Mouse (Mus musculus) heart, embryonic 13.5 days (tissue): ENCODE measurements at regions not wholly inside any gene's neighbourhood (a gene's known extent, or its start where the extent isn't known, plus 50 kb on each side); places are given as distances from the start of the nearest gene placed in this dataset.
"Not testable (repeated sequence)": the region's sequence is repeated elsewhere in the genome, so short reads cannot be mapped to it uniquely, and the experiment has no call there.

Source experiments
- ATAC-seq: fragments of 200-750 bp; cut with Nextera tagmentation; 2 replicates; pipeline ENCODE4 v1.8.0; 2017; ENCODE audit warnings: moderate TSS enrichment; ENCODE audit not compliant: insufficient number of reproducible peaks, low FRiP score, low TSS enrichment; ENCODE audit errors: extremely low read depth
- H3K27ac ChIP-seq: fragments of 300-500 bp; sonication (generic); replicated peaks from 2 replicates; pipeline ENCODE4 v1.5.1; 2015; ENCODE audit warnings: moderate library complexity, mild to moderate bottlenecking, inconsistent platforms
- H3K27me3 ChIP-seq: fragments of 300-500 bp; sonication (generic); replicated peaks from 2 replicates; pipeline ENCODE4 v1.6.1; 2015; ENCODE audit warnings: mild to moderate bottlenecking, inconsistent platforms
- H3K36me3 ChIP-seq: fragments of 300-500 bp; sonication (generic); 2 replicates; pipeline ENCODE4 v1.6.1; 2015; ENCODE audit warnings: mild to moderate bottlenecking, inconsistent platforms
- H3K4me1 ChIP-seq: fragments of 300-500 bp; sonication (generic); 2 replicates; pipeline ENCODE4 v1.6.1; 2015; ENCODE audit warnings: inconsistent platforms
- H3K4me2 ChIP-seq: fragments of 300-500 bp; sonication (generic); 2 replicates; pipeline ENCODE4 v1.6.1; 2015; ENCODE audit warnings: inconsistent platforms, mild to moderate bottlenecking, moderate library complexity
- H3K4me3 ChIP-seq: fragments of 300-500 bp; sonication (generic); 2 replicates; pipeline ENCODE4 v1.5.1; 2015; ENCODE audit warnings: moderate library complexity, mild to moderate bottlenecking, inconsistent platforms
- H3K9ac ChIP-seq: fragments of 300-500 bp; sonication (generic); 2 replicates; pipeline ENCODE4 v1.6.1; 2015; ENCODE audit warnings: inconsistent platforms, mild to moderate bottlenecking, moderate library complexity
- H3K9me3 ChIP-seq: fragments of 300-500 bp; sonication (generic); 2 replicates; pipeline ENCODE4 v1.6.1; 2016; ENCODE audit warnings: inconsistent platforms
- WGBS: fragments of 180-500 bp; shearing (Covaris S2); methylation state at CpG from one replicate; pipeline ENCODE4 v1.1.7; 2015; ENCODE audit warnings: mixed read lengths; 5-methylcytosine and 5-hydroxymethylcytosine counted together

DNA sequence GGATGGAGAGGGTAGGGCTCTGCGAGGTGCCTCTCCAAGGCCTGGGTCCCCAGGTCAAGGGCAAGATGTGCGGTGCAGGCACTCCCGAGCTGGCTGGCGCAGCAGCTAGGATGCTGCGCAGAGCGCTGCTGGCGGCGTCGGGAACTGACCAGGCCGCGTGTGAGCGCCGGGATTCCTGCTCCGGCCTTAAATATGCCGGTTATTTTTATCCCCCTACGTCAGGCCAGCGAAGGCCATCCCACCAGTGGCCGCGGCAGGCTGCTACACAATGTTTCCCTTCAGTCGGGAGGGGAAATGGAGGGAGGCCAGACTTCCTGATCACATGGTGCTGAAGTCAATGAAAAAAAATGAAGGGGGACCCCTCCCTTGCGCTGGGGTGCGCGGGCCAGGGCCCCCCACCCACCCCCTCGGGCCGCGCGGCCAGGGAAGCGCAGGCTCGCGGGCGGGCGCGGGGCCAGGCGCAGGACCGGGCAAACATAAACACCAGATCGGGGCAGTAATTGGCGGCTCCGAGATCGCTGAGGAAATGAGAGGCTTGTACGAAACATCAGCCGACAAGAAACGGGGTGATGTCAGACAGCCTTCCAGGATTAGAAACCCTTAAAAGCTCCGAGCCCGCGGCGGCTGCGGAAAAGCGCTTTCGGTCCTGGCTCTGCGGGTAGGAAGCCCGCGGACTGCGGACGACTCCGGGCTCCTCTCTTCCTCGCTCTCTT, 118.9 kb upstream of the Klf4 start:
- ATAC-seq = peak; percentile 89
- peak overlapping the region; percentile 98 for H3K27ac ChIP-seq
- under 1% methylated on average over 56 of the region's 56 CpGs for whole genome bisulfite sequencing
- H3K9me3 ChIP-seq = no peaks in the 10 kb centered on the region
- H3K4me1 ChIP-seq = peaks cover 20% of the 10 kb centered on the region
- peak overlapping the region; percentile 70 for H3K4me3 ChIP-seq
- peaks cover 25% of the 10 kb centered on the region for H3K27me3 ChIP-seq
- H3K9ac ChIP-seq = peak overlapping the region; percentile 89
- no peaks in the 10 kb centered on the region for H3K36me3 ChIP-seq
- peak overlapping the region; percentile 67 for H3K4me2 ChIP-seq

DNA sequence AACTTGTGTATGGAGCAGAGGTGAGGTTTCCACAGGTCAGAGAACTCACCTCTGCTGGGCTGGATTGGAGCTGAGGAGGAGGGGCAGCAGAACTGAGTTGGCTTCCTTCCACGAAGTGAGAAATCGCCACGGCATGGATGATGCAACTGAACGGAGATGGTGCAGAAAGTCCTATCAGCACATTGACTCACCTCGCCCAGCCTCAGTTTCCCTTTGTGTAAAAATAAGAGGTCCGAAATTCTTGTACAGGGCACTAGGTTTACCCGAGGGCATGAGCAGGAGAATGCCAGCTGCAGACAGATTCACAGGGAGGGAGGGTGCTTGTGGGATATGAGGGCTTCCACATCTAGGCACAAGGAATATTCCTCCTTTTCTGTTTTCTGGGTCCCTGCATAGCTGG, 117.9 kb upstream of the Klf4 start:
- Histone ChIP-seq H3K4me1 (peaks cover 27% of the 10 kb centered on the region), H3K4me3 (no peak overlapping the region), H3K27me3 (peaks cover 16% of the 10 kb centered on the region), H3K9ac (peak overlapping the region; percentile 89), H3K4me2 (peak overlapping the region; percentile 67; the same call in 1 of the 2 replicates), H3K9me3 (no peaks in the 10 kb centered on the region), H3K27ac (peak overlapping the region; percentile 98), H3K36me3 (no peaks in the 10 kb centered on the region)
- 42% methylated on average over 7 of the region's 7 CpGs for WGBS
- ATAC-seq = no peak

DNA sequence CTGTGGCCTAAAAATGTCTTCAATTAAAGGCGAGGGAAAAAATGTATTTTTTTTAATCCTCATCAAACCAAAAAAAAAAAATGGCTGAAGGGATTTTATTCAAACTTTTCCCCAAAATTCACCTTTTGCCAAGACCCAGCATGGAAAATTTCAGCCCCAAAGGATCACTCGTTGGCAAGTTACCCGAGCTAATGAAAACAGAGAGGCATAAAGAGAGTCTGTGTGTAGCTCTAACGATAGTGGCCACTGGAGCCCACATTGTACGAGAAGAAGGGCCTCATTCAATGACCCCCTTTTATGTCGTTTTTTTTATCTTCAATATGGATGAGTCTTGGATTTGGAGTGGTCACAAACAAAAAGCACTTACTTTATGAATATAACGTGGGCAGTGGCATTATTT, 116.1 kb upstream of the Klf4 start:
- Histone ChIP-seq H3K4me2 (no peak overlapping the region), H3K27me3 (peaks cover 10% of the 10 kb centered on the region), H3K9ac (no peak overlapping the region), H3K36me3 (no peaks in the 10 kb centered on the region), H3K4me3 (no peak overlapping the region), H3K4me1 (peaks cover 27% of the 10 kb centered on the region), H3K27ac (no peak overlapping the region), H3K9me3 (no peaks in the 10 kb centered on the region)
- 70% methylated on average over 7 of the region's 7 CpGs for WGBS
- ATAC-seq = no peak

DNA sequence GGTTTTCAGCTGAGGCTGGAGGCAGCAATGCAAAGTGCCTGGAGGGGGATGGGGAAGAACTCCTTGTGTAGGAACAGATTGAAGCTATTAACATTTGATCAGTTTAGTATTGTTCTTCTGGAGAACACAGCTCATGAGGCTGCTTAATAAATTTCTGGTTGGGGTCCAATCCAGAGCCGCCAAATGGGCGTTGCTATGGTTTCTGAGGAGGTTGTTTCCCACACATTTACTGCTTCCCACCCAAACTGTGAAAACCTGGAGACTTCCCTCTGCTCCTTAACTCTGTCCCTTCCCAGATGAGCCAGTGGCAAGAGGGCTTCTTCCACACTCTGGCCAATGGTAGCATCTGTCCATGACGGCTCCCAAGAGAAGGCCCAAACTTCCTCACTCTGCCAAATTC, 113.2 kb upstream of the Klf4 start:
- no peaks in the 10 kb centered on the region for H3K9me3 ChIP-seq
- no peak overlapping the region for H3K4me3 ChIP-seq
- H3K36me3 ChIP-seq = no peaks in the 10 kb centered on the region
- no peak overlapping the region for H3K27ac ChIP-seq
- no peak for ATAC-seq
- H3K4me2 ChIP-seq = no peak overlapping the region
- WGBS = 61% methylated on average over 3 of the region's 3 CpGs
- H3K4me1 ChIP-seq = peaks cover 12% of the 10 kb centered on the region
- H3K9ac ChIP-seq = no peak overlapping the region
- peaks cover 2% of the 10 kb centered on the region; the same call in 1 of the 2 replicates for H3K27me3 ChIP-seq

DNA sequence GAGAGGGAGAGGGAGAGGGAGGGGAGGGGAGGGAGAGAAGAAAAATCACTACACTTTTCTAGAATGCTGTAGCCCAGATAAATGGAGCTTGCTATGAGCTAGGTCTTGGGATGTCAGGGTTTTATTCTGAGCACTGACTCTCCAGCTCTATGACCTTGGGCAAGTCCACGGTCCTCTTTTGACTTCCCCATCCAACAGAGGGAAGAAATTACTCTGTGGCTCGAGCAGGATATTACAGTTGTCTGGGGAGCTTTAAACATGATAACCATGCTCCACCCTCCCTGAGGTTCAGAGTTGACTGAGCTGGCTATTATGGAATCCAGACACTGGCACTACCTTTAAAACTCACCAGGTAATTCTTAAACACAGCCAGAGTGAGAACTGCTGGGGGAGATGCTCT, 112.6 kb upstream of the Klf4 start:
- H3K9ac ChIP-seq = no peak overlapping the region
- ATAC-seq = no peak
- peaks cover 2% of the 10 kb centered on the region; the same call in 1 of the 2 replicates for H3K27me3 ChIP-seq
- H3K27ac ChIP-seq = no peak overlapping the region
- no peak overlapping the region for H3K4me2 ChIP-seq
- H3K9me3 ChIP-seq = no peaks in the 10 kb centered on the region
- 41% methylated on average over 2 of the region's 2 CpGs for WGBS
- H3K36me3 ChIP-seq = no peaks in the 10 kb centered on the region
- peaks cover 9% of the 10 kb centered on the region for H3K4me1 ChIP-seq
- no peak overlapping the region for H3K4me3 ChIP-seq

DNA sequence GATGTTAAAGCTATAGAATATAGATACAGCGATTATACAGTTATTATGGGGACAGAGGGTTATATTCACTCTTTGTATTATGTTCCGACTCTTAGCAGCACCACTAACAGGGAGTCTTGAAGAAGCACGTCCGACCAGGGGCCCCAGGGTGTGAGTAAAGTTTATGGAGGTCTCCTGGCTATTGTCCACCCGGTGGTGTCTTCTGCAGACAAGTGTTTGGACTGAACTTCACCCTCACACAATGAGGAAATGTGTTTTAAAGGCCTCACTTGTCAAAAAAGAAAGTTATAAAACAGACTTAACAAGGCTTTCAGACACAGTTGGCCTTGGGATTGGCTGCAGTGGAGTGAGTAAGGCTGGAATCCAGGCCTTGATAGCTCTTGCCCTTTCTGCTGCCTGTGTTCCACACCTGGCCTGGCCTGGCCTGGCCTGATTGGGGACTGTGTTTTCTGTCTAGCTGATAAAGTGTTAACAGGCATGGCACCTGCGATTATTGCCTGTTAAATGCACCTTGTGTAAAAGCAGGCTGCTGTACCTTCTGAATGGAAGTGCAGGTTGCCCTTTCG, 102.8 kb upstream of the Klf4 start:
- Histone ChIP-seq H3K27ac (no peak overlapping the region), H3K27me3 (no peaks in the 10 kb centered on the region), H3K9me3 (no peaks in the 10 kb centered on the region), H3K4me3 (no peak overlapping the region), H3K4me1 (peaks cover 5% of the 10 kb centered on the region), H3K9ac (no peak overlapping the region), H3K36me3 (no peaks in the 10 kb centered on the region), H3K4me2 (no peak overlapping the region)
- no peak for ATAC-seq
- 80% methylated on average over 7 of the region's 7 CpGs for WGBS

DNA sequence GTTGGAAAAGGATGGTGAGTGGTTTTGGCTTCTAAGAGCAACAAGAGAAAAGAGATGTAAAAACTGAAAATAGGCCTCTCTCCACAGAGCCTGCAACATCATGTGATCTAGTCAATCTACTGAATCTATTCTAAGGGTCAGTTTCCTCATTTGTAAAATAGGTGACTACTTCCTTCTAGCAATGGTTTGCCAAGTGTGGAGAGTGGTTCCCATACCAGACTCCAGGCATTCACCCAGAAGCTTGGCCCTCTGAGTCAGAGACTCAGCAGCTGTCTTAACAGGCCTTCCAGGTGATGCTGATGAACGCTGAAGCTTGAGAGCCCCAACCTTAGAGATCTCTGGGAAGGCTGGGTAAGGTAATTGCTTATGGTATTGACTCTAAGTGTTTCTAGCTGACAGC, 98.9 kb upstream of the Klf4 start:
- H3K36me3 ChIP-seq = no peaks in the 10 kb centered on the region
- no peaks in the 10 kb centered on the region for H3K9me3 ChIP-seq
- H3K4me3 ChIP-seq = no peak overlapping the region
- ATAC-seq = no peak
- H3K27ac ChIP-seq = no peak overlapping the region
- WGBS = 80% methylated on average over 1 of the region's 1 CpGs
- H3K9ac ChIP-seq = no peak overlapping the region
- no peak overlapping the region for H3K4me2 ChIP-seq
- no peaks in the 10 kb centered on the region for H3K4me1 ChIP-seq
- H3K27me3 ChIP-seq = no peaks in the 10 kb centered on the region

DNA sequence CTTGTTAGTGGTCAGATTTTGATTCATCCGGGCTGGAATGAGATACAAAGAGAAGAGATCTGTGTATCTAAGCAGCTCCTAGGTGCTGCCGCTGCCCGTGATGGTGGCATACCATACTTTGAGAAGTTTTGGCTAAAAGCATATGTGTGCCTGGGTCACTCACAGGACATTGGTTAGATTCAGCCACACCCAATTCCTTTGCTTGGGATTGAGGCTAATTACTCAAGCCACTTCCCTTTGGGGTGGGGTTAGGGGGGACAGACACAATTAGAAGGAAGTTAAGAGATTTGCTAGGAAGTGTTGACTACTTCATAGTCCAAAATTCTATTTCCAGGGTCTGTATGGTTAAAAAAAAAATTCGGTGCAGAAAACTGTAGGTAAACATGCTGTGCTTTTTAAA, 97.9 kb upstream of the Klf4 start:
- WGBS = 81% methylated on average over 4 of the region's 4 CpGs
- ATAC-seq, H3K27ac ChIP-seq: not testable (repeated sequence)

DNA sequence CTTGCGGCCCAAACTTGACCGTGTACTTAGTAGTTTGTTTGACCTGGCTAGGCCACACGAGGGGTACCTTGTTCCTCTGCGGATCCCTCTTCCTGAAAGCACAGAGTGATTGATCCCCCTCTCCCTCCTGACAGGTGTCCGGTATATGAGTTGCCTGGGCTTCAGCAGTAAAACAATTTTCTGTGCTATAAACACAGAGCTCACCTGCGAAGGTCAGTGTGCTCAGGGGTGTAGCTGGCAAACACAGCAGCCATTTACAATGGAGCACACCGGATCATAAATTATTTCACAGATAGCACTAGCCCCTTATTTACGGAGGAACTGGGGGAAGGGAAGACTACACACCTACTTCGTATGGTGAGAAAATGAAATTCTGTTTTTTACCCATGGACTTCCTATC, 92.5 kb upstream of the Klf4 start:
- no peak overlapping the region for H3K4me3 ChIP-seq
- no peaks in the 10 kb centered on the region for H3K9me3 ChIP-seq
- no peaks in the 10 kb centered on the region for H3K36me3 ChIP-seq
- H3K27me3 ChIP-seq = no peaks in the 10 kb centered on the region
- whole genome bisulfite sequencing = 80% methylated on average over 9 of the region's 9 CpGs
- H3K27ac ChIP-seq = no peak overlapping the region
- no peak overlapping the region for H3K9ac ChIP-seq
- H3K4me2 ChIP-seq = no peak overlapping the region
- ATAC-seq = no peak
- 0 out of 2 replicates have a peak, but pooled peaks cover 7% of the 10 kb centered on the region for H3K4me1 ChIP-seq

More for the DNA sequence above, 97.9 kb upstream of the Klf4 start:
- H3K27me3 ChIP-seq, H3K4me2 ChIP-seq, H3K4me1 ChIP-seq, H3K9me3 ChIP-seq, H3K9ac ChIP-seq, H3K36me3 ChIP-seq, H3K4me3 ChIP-seq: not testable (repeated sequence)

DNA sequence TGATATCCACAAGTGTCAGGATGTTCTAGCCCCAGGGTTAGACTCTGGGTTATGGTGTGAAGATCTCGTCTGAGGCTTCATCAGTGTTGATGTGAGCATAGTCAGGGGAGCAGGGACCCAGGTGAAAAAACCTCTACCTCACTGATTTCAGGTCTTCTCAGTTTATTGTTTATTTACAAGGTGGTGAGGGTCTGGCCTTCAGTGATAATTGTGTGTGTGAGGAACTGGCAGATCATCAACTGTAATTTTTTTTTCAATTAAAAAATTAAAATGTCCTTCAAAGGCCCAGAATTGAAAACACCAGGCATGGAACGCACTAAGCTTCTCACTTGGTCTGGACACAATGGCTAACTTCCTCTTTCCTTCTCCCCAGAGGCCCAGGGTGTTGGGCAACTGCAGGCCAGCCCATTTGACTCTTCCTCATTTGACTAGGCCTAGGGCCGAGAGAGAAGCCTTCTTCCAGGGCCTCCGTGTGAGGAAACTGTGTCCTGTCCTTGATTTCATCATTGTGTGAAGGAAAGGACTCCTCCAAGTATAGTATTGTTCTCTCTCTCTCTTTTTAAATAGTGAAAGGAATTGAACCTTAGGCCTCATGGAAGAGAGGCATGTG, 91.0 kb upstream of the Klf4 start:
- Histone ChIP-seq H3K9me3 (no peaks in the 10 kb centered on the region), H3K4me2 (no peak overlapping the region), H3K36me3 (no peaks in the 10 kb centered on the region), H3K27ac (no peak overlapping the region), H3K27me3 (no peaks in the 10 kb centered on the region), H3K9ac (no peak overlapping the region), H3K4me1 (0 out of 2 replicates have a peak, but pooled peaks cover 7% of the 10 kb centered on the region), H3K4me3 (no peak overlapping the region)
- no peak for ATAC-seq
- 66% methylated on average over 4 of the region's 4 CpGs for WGBS

DNA sequence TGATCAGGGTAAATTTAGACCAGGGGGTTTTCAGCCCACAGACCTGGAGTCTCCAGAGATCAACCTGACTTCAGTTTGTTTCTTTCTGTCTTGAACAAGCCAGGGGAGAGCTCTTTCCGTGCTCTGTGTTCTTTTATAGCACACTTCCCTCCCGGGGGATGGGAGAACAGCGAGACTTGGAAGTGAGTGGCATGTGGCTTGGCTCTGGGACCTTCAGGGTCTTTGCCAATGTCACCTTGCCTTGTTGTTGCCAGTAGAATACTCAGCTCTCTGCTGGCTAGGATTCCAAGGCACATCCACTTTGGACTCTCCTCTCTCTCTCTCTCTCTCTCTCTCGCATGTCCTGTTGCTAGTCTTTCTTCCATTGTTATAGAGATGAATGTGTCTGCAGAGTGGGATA, 90.4 kb upstream of the Klf4 start:
- Histone ChIP-seq H3K27ac (no peak overlapping the region), H3K9me3 (no peaks in the 10 kb centered on the region), H3K4me1 (0 out of 2 replicates have a peak, but pooled peaks cover 7% of the 10 kb centered on the region), H3K9ac (no peak overlapping the region), H3K27me3 (no peaks in the 10 kb centered on the region), H3K36me3 (no peaks in the 10 kb centered on the region), H3K4me2 (no peak overlapping the region), H3K4me3 (no peak overlapping the region)
- 38% methylated on average over 4 of the region's 4 CpGs for WGBS
- ATAC-seq = no peak

DNA sequence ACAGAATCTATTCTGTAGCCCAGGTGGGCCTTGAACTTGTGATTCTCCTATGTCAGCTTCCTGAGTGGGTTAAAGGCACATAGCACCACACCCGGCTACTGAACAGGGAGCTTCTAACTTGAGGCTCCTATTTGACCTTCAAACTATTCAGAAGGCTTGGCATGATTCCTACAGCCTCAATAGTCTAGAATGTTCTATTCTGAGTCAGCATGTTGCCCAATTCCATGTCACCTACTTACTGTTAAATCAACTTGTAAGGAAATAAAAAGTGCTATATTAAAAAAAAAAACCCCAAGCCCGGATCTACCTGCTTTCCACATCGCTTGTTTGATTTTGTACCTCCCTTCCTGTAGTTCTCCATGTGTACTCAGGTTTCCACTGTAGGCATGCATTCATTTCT, 87.6 kb upstream of the Klf4 start:
- no peak overlapping the region for H3K9ac ChIP-seq
- no peaks in the 10 kb centered on the region for H3K9me3 ChIP-seq
- H3K4me1 ChIP-seq = 0 out of 2 replicates have a peak, but pooled peaks cover 7% of the 10 kb centered on the region
- no peaks in the 10 kb centered on the region for H3K36me3 ChIP-seq
- no peak overlapping the region for H3K4me2 ChIP-seq
- WGBS = 75% methylated on average over 3 of the region's 3 CpGs
- H3K27me3 ChIP-seq = no peaks in the 10 kb centered on the region
- H3K4me3 ChIP-seq = no peak overlapping the region
- ATAC-seq = no peak
- H3K27ac ChIP-seq = no peak overlapping the region
